Mouse (Mus musculus) megakaryocyte-erythroid progenitor cell, adult 5 weeks (primary cell): ENCODE results near the gene Gm43638. TPM values are rescaled to one million over a fixed set of nuclear protein-coding genes. Genes with fewer than 3 reads are reported as not detected.

Source experiments
- polyA plus RNA-seq: library from polyadenylated mRNA; stranded (reverse); fragments of >175 nt; gene quantifications from 2 replicates; pipeline ENCODE4 v1.2.3, GENCODE M21; 2012

The Gm43638 gene
- not detected in 2 replicates for polyA plus RNA-seq

GRCm38 (mm10) chr5:87486706-87487105 lies at the start of gene Gm43638:
Gene Gm43638, minus strand, starts transcription at chr5:87486806.

DNA sequence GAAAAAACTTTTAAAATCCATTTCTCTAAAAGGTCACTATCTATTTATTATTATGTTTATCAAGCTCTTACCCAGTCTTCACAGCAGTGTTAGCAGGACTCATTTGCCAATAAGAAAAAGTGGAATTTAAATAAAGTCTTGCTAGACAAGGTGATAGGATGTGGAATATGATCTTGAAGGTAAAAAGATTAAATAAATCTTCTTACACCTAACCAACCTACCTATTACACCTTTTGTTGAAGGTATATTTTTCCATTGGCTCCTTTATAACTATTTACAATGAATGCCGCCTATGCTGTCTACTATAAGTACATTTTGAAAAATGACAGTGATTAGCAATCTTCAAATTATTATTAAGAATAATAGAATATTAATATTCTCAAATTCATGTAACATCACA lies 4.2 kb upstream of the Gm43638 start, which contains the start of gene Ugt2a1:
Gene Ugt2a1, minus strand, starts transcription at position 101 of the 400 bp plus-strand sequence.

GRCm38 (mm10) chr5:87482160-87482559 lies 4.4 kb downstream of the Gm43638 start, which contains the start of gene Ugt2a2:
Gene Ugt2a2, minus strand, starts transcription at chr5:87482260.

DNA sequence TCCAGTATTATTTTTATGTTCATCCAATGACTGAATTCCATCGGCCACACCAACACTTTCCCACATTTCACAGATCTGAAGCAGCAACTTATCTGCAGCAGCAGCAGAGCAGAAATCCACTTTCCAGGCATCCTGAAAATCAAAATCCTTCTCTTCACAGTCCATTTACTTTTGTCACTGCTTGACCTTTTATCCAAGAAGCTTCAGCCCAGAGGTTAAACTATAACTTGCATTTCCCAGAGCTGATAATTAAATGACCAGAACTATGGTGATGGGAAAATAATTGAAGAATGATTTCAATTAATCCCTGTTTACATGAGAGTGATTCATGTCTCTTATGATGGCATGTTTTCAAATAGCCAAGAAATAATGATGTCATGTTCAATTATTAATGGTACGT lies 62.6 kb downstream of the Gm43638 start, which contains the start of gene Ugt2b38:
Gene Ugt2b38, minus strand, starts transcription at position 163 of the 400 bp plus-strand sequence.

Other genes starting within 250 kb of the Gm43638 start
- not detected in 2 replicates for gene Ugt2b37, start 232.0 kb downstream of the Gm43638 start, polyA plus RNA-seq
- gene Ugt2a3, start 149.6 kb downstream of the Gm43638 start, polyA plus RNA-seq = not detected in 2 replicates
- gene Ugt2b38, start 62.6 kb downstream of the Gm43638 start, polyA plus RNA-seq = not detected in 2 replicates
- gene Ugt2a2, start 4.5 kb downstream of the Gm43638 start, polyA plus RNA-seq = not detected in 2 replicates
- gene Ugt2a1, start 4.1 kb upstream of the Gm43638 start, polyA plus RNA-seq = not detected in 2 replicates
- gene Sult1b1, start 51.4 kb upstream of the Gm43638 start, polyA plus RNA-seq = not detected in 2 replicates
- not detected in 2 replicates for gene Sult1d1, start 82.2 kb upstream of the Gm43638 start, polyA plus RNA-seq
- not detected in 2 replicates for gene Sult1e1, start 104.8 kb upstream of the Gm43638 start, polyA plus RNA-seq
- not detected in 2 replicates for gene Csn1s1, start 179.4 kb upstream of the Gm43638 start, polyA plus RNA-seq
- not detected in 2 replicates for gene Csn2, start 212.8 kb upstream of the Gm43638 start, polyA plus RNA-seq